Mouse (Mus musculus): Measurements from ENCODE around the gene Gzmn. TPM values are rescaled to one million over a fixed set of nuclear protein-coding genes. Genes with fewer than 3 reads are reported as not detected.
"Not testable (repeated sequence)": the region's sequence is repeated elsewhere in the genome, so short reads cannot be mapped to it uniquely, and the experiment has no call there.

The Gzmn gene
- polyA plus RNA-seq, 2 experiments, result not detected

GRCm38 (mm10) chr14:56186521-56186920, 12.1 kb upstream of the Gzmn start:
- no peak for ATAC-seq (ENCODE audit: low FRiP score, low read depth)
- Histone ChIP-seq H3K9ac (ENCODE audit: low read depth, low read length, severe bottlenecking) (no peak overlapping the region), H3K36me3 (ENCODE audit: control insufficient read depth, insufficient read depth, low read length) (no peaks in the 10 kb centered on the region), H3K4me1 (ENCODE audit: control insufficient read depth, insufficient read depth, low read length) (no peaks in the 10 kb centered on the region), H3K27me3 (ENCODE audit: control insufficient read depth, insufficient read depth, low read length) (no peaks in the 10 kb centered on the region), H3K9me3 (ENCODE audit: control insufficient read depth, low read length) (no peaks in the 10 kb centered on the region), H3K4me2 (replicated peaks; ENCODE audit: low read depth, low read length, severe bottlenecking) (no peak overlapping the region), H3K4me3 (replicated peaks; ENCODE audit: low read length) (no peak overlapping the region), H3K27ac (replicated peaks; ENCODE audit: low read depth, low read length) (no peak overlapping the region)
- TF ChIP-seq POLR2A (IDR thresholded peaks at IDR 0.05; ENCODE audit: borderline replicate concordance, extremely low read depth, insufficient read depth, insufficient read length), result no peak
- 69% methylated on average over 4 of the region's 5 CpGs for WGBS
- no peak for DNase-seq (ENCODE audit: low spot score)

- H3K4me3 ChIP-seq (replicated peaks; ENCODE audit: low read length); ATAC-seq (ENCODE audit: low FRiP score, low read depth); H3K36me3 ChIP-seq (ENCODE audit: control insufficient read depth, insufficient read depth, low read length); H3K4me2 ChIP-seq (replicated peaks; ENCODE audit: low read depth, low read length, severe bottlenecking); H3K27me3 ChIP-seq (ENCODE audit: control insufficient read depth, insufficient read depth, low read length); H3K4me1 ChIP-seq (ENCODE audit: control insufficient read depth, insufficient read depth, low read length); H3K9me3 ChIP-seq (ENCODE audit: control insufficient read depth, low read length); H3K9ac ChIP-seq (ENCODE audit: low read depth, low read length, severe bottlenecking); H3K27ac ChIP-seq (replicated peaks; ENCODE audit: low read depth, low read length): not testable (repeated sequence)
- peak; percentile 18 for DNase-seq (ENCODE audit: low spot score)
- WGBS, result 23% methylated on average over 8 of the region's 8 CpGs
Measured at GRCm38 (mm10) chr14:56177651-56178050, 3.3 kb upstream of the Gzmn start.

- WGBS, result 91% methylated on average over 6 of the region's 6 CpGs
- no peak overlapping the region for H3K4me2 ChIP-seq (replicated peaks; ENCODE audit: low read depth, low read length, severe bottlenecking)
- no peak for ATAC-seq (ENCODE audit: low FRiP score, low read depth)
- H3K9me3 ChIP-seq (ENCODE audit: control insufficient read depth, low read length), result no peaks in the 10 kb centered on the region
- no peak for DNase-seq (ENCODE audit: low spot score)
- no peak overlapping the region for H3K27ac ChIP-seq (replicated peaks; ENCODE audit: low read depth, low read length)
- TF ChIP-seq POLR2A (IDR thresholded peaks at IDR 0.05; ENCODE audit: borderline replicate concordance, extremely low read depth, insufficient read depth, insufficient read length), result no peak
- H3K4me3 ChIP-seq (replicated peaks; ENCODE audit: low read length), result no peak overlapping the region
- H3K36me3 ChIP-seq (ENCODE audit: control insufficient read depth, insufficient read depth, low read length), result no peaks in the 10 kb centered on the region
- H3K27me3 ChIP-seq (ENCODE audit: control insufficient read depth, insufficient read depth, low read length), result no peaks in the 10 kb centered on the region
- no peaks in the 10 kb centered on the region for H3K4me1 ChIP-seq (ENCODE audit: control insufficient read depth, insufficient read depth, low read length)
- no peak overlapping the region for H3K9ac ChIP-seq (ENCODE audit: low read depth, low read length, severe bottlenecking)
Measured at GRCm38 (mm10) chr14:56173396-56173795, 1.0 kb downstream of the Gzmn start.

GRCm38 (mm10) chr14:56172744-56173143, 1.7 kb downstream of the Gzmn start:
- TF ChIP-seq POLR2A (IDR thresholded peaks at IDR 0.05; ENCODE audit: borderline replicate concordance, extremely low read depth, insufficient read depth, insufficient read length), result no peak
- Histone ChIP-seq H3K27ac (replicated peaks; ENCODE audit: low read depth, low read length) (no peak overlapping the region), H3K9ac (ENCODE audit: low read depth, low read length, severe bottlenecking) (no peak overlapping the region), H3K4me1 (ENCODE audit: control insufficient read depth, insufficient read depth, low read length) (no peaks in the 10 kb centered on the region), H3K9me3 (ENCODE audit: control insufficient read depth, low read length) (no peaks in the 10 kb centered on the region), H3K4me2 (replicated peaks; ENCODE audit: low read depth, low read length, severe bottlenecking) (no peak overlapping the region), H3K4me3 (replicated peaks; ENCODE audit: low read length) (no peak overlapping the region), H3K36me3 (ENCODE audit: control insufficient read depth, insufficient read depth, low read length) (no peaks in the 10 kb centered on the region), H3K27me3 (ENCODE audit: control insufficient read depth, insufficient read depth, low read length) (no peaks in the 10 kb centered on the region)
- DNase-seq (ENCODE audit: low spot score) (no peak), ATAC-seq (ENCODE audit: low FRiP score, low read depth) (no peak)
- 89% methylated on average over 5 of the region's 5 CpGs for WGBS

GRCm38 (mm10) chr14:56168009-56168408, 6.4 kb downstream of the Gzmn start:
- H3K36me3 ChIP-seq (ENCODE audit: control insufficient read depth, insufficient read depth, low read length), result no peaks in the 10 kb centered on the region
- no peaks in the 10 kb centered on the region for H3K9me3 ChIP-seq (ENCODE audit: control insufficient read depth, low read length)
- no peak for DNase-seq (ENCODE audit: low spot score)
- 74% methylated on average over 6 of the region's 6 CpGs for WGBS
- ATAC-seq (ENCODE audit: low FRiP score, low read depth), result no peak
- no peak overlapping the region for H3K9ac ChIP-seq (ENCODE audit: low read depth, low read length, severe bottlenecking)
- no peaks in the 10 kb centered on the region for H3K27me3 ChIP-seq (ENCODE audit: control insufficient read depth, insufficient read depth, low read length)
- no peak overlapping the region for H3K27ac ChIP-seq (replicated peaks; ENCODE audit: low read depth, low read length)
- no peak for TF ChIP-seq POLR2A (IDR thresholded peaks at IDR 0.05; ENCODE audit: borderline replicate concordance, extremely low read depth, insufficient read depth, insufficient read length)
- no peak overlapping the region for H3K4me2 ChIP-seq (replicated peaks; ENCODE audit: low read depth, low read length, severe bottlenecking)
- no peak overlapping the region for H3K4me3 ChIP-seq (replicated peaks; ENCODE audit: low read length)
- no peaks in the 10 kb centered on the region for H3K4me1 ChIP-seq (ENCODE audit: control insufficient read depth, insufficient read depth, low read length)

- H3K27me3 ChIP-seq (ENCODE audit: control insufficient read depth, insufficient read depth, low read length), result no peaks in the 10 kb centered on the region
- DNase-seq (ENCODE audit: low spot score), result no peak
- no peak overlapping the region for H3K9ac ChIP-seq (ENCODE audit: low read depth, low read length, severe bottlenecking)
- no peaks in the 10 kb centered on the region for H3K9me3 ChIP-seq (ENCODE audit: control insufficient read depth, low read length)
- no peaks in the 10 kb centered on the region for H3K36me3 ChIP-seq (ENCODE audit: control insufficient read depth, insufficient read depth, low read length)
- no peaks in the 10 kb centered on the region for H3K4me1 ChIP-seq (ENCODE audit: control insufficient read depth, insufficient read depth, low read length)
- no peak overlapping the region for H3K4me2 ChIP-seq (replicated peaks; ENCODE audit: low read depth, low read length, severe bottlenecking)
- no peak overlapping the region for H3K27ac ChIP-seq (replicated peaks; ENCODE audit: low read depth, low read length)
- no peak overlapping the region for H3K4me3 ChIP-seq (replicated peaks; ENCODE audit: low read length)
- WGBS, result 90% methylated on average over 2 of the region's 2 CpGs
- no peak for ATAC-seq (ENCODE audit: low FRiP score, low read depth)
- no peak for TF ChIP-seq POLR2A (IDR thresholded peaks at IDR 0.05; ENCODE audit: borderline replicate concordance, extremely low read depth, insufficient read depth, insufficient read length)
Measured at GRCm38 (mm10) chr14:56162109-56162508, 12.3 kb downstream of the Gzmn start.

- H3K27ac ChIP-seq (replicated peaks; ENCODE audit: low read depth, low read length); DNase-seq (ENCODE audit: low spot score); H3K9ac ChIP-seq (ENCODE audit: low read depth, low read length, severe bottlenecking); H3K4me3 ChIP-seq (replicated peaks; ENCODE audit: low read length); H3K4me2 ChIP-seq (replicated peaks; ENCODE audit: low read depth, low read length, severe bottlenecking); H3K36me3 ChIP-seq (ENCODE audit: control insufficient read depth, insufficient read depth, low read length); ATAC-seq (ENCODE audit: low FRiP score, low read depth); H3K27me3 ChIP-seq (ENCODE audit: control insufficient read depth, insufficient read depth, low read length); H3K4me1 ChIP-seq (ENCODE audit: control insufficient read depth, insufficient read depth, low read length); H3K9me3 ChIP-seq (ENCODE audit: control insufficient read depth, low read length): not testable (repeated sequence)
- WGBS, result 86% methylated on average over 2 of the region's 2 CpGs
Measured at GRCm38 (mm10) chr14:56159479-56159878, 14.9 kb downstream of the Gzmn start, which contains the start of gene Gzmg. TSS of gene Gzmg (minus strand) at chr14:56159579.
